In the genomic region with DNA sequence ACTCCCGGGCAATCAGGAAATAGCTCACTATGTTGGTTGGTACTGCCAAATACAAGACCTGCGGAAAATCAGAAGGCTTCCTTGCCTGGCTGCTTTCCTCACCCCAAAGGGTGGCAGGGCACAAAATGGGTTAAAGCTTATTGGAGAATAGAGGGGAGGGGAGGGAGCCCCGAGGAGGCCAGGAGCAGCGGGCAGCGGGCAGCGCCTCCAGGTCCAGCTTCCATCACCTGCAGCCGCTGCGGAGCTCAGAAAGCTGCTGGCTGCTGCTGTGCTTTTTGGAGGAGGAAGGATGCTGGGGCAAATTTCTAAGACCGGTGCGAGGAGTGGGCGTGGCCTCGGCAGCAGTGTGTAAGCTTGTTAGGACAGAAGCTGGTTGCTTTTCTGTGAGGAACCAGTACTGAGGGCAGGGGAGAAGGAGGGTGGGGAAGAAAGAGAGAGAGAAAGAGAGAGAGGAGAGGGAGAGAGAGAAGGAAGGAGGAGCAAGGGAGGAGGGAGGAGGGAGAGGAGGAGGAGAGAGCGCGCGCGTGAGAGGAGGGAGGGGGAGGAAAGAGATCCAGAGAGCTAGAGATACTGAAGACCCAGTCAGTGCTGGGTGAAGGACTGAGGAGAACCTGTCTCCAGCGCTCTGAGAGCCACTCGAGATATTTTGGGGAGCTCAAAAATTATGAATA, we compare ENCODE assay signal across 8 mouse cellular contexts. TPM values are rescaled to one million over a fixed set of nuclear protein-coding genes. Genes with fewer than 3 reads are reported as not detected.
DNase-seq lines count a peak whose midpoint lies in the region; ATAC-seq lines count a peak whose summit lies in the region.

A gene (plus strand): TSS at position 573 of the 671 bp plus-strand sequence.

- no peaks in the 10 kb centered on the region for H3K36me3 ChIP-seq in heart, embryonic 11.5 days (ENCODE audit: control insufficient read depth, insufficient read depth, low read length)

- WGBS in heart, embryonic 11.5 days (ENCODE audit: insufficient replicate concordance): 2% methylated on average over 18 of the region's 18 CpGs

- H3K9ac ChIP-seq in heart, embryonic 11.5 days (ENCODE audit: low read depth, low read length): no peak within 1 kb of the TSS

- intact Hi-C loops in left cerebral cortex, postnatal 25 days (cut with DNase I): loop anchor here (5.0 to 10.0 kb wide), 4 partner anchors 335 to 1065 kb away; a partner anchor contains a TSS

- no peaks in the 10 kb centered on the region for H3K9me3 ChIP-seq in heart, embryonic 11.5 days (replicated peaks; ENCODE audit: control insufficient read depth, low read length)

- H3K4me3 ChIP-seq in heart, embryonic 11.5 days (ENCODE audit: low read depth, low read length): peak within 1 kb of the TSS; percentile 19; the same call in 1 of the 2 replicates

- no peaks in the 10 kb centered on the region for H3K4me1 ChIP-seq in heart, embryonic 11.5 days (ENCODE audit: control insufficient read depth, insufficient read depth, low read length)

- no peak for DNase-seq in heart, postnatal 4 days
- peak; percentile 81 for DNase-seq in cerebellum, adult 9-10 months
- peak; percentile 29 to 61 for DNase-seq in frontal cortex, adult 2 months (ENCODE audit: extremely low spot score in 1 of 2, low spot score in 1 of 2)
- DNase-seq in left cerebral cortex, postnatal 25 days (ENCODE audit: low spot score in 2 of 2): peak; percentile 70 to 78
- peak; percentile 19 for DNase-seq in retina, postnatal 7 days (ENCODE audit: low read depth, low spot score)
- no peak for DNase-seq in gastrocnemius, postnatal 10 days
- no peak for DNase-seq in urinary bladder, adult 2 months (ENCODE audit: low spot score)

- no peak for ATAC-seq in heart, embryonic 11.5 days (replicated peaks; ENCODE audit: insufficient number of reproducible peaks, low FRiP score, low TSS enrichment)

- H3K27ac ChIP-seq in heart, embryonic 11.5 days (ENCODE audit: low read depth, low read length): no peak within 1 kb of the TSS

- H3K4me2 ChIP-seq in heart, embryonic 11.5 days: peak within 1 kb of the TSS; percentile 56

- H3K27me3 ChIP-seq in heart, embryonic 11.5 days (ENCODE audit: control insufficient read depth, insufficient read depth, low read length): peaks cover 11% of the 10 kb centered on the region

RNA-seq across cellular contexts. Expression of the gene that starts here (rescaled TPM):
- 0.27 TPM in 1 of 2 replicates, not detected in the other for polyA plus RNA-seq in heart, embryonic 11.5 days (2014; fragmentation: Nextera tagmentation; extraction: Ambion mirVana)
- total RNA-seq in heart, postnatal 4 days (2021): under 1 TPM in 1 of 2 experiments, not detected in 1; 0.07 TPM
- polyA plus RNA-seq in frontal cortex, adult 2 months (2012; rRNA removed): 19.0 and 22.7 TPM in 2 replicates
- total RNA-seq in left cerebral cortex, postnatal 25 days (2021): 10 to 100 TPM; 20.1 to 20.8 TPM
- under 1 TPM; 0.18 to 0.23 TPM for total RNA-seq in gastrocnemius, postnatal 10 days (2021)
- 0.01 and 0.03 TPM in 2 replicates for polyA plus RNA-seq in urinary bladder, adult 2 months (2012; rRNA removed)

Comparison
In these comparisons a context has a peak if more than half of its experiments do, and no peak if none do; other contexts are left out.
1. RNA of the gene that starts here (total RNA-seq): 20.1 to 20.8 TPM in left cerebral cortex, postnatal 25 days; 0.18 to 0.23 TPM in gastrocnemius, postnatal 10 days and 0.07 TPM in heart, postnatal 4 days; every median in the first group is over 10 times any median in the second.
2. RNA of the gene that starts here (polyA plus RNA-seq): 19.0 to 22.7 TPM in frontal cortex, adult 2 months; 0.27 TPM in heart, embryonic 11.5 days and 0.01 to 0.03 TPM in urinary bladder, adult 2 months; every median in the first group is over 10 times any median in the second.
3. DNase-seq: peak in cerebellum, adult 9-10 months (single experiment), frontal cortex, adult 2 months (2 of 2), left cerebral cortex, postnatal 25 days (2 of 2) and retina, postnatal 7 days (single experiment); none in heart, postnatal 4 days (single experiment), gastrocnemius, postnatal 10 days (single experiment) and urinary bladder, adult 2 months (single experiment).